Mouse (Mus musculus) kidney, adult 2 months (tissue): ENCODE measurements around the gene Cyp11a1.

Experiments used
- CTCF ChIP-seq: fragments of 200-500 bp; conservative IDR thresholded peaks from 2 replicates; pipeline ENCODE4 v1.5.1; 2011; ENCODE audit warnings: low read depth, mild to moderate bottlenecking, control low read depth, low read length, moderate library complexity, mixed read lengths; ENCODE audit not compliant: insufficient read depth, insufficient read length
- POLR2A ChIP-seq: fragments of 200-500 bp; IDR thresholded peaks from one replicate; pipeline ENCODE4 v1.6.1; 2011; ENCODE audit warnings: low read depth, low read length, control low read depth

GRCm38 (mm10) chr9:58036961-58037360, 30.8 kb downstream of the Cyp11a1 start:
- TF ChIP-seq POLR2A: no peak
- TF ChIP-seq CTCF: no peak
